Comparison of ENCODE assay signal across 7 mouse cellular contexts in the genomic region with DNA sequence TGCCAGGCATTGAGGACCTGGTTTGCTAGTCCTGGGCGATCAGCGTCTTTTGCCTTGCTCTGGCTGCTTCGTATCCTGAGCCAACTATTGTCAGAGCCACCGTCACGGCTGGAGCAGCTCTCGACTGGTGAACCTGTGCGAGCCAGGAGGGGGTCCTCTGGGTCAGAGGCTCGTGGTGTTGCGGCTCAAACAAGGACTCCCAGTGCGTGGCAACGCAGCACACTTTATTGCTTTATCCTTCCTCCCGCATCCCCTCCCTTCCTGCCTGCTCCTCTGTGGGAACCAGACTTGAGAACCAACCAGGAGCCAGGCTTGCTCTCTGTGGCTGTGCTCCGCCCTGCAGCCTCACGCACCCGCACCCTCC. TPM values are rescaled to one million over a fixed set of nuclear protein-coding genes. Genes with fewer than 3 reads are reported as not detected.
A peak's percentile ranks its signal among the peaks of the same experiment; 100 is the strongest.
DNase-seq lines count a peak whose midpoint lies in the region; ATAC-seq and TF ChIP-seq lines count a peak whose summit lies in the region.

A gene (minus strand): TSS at position 323 of the 364 bp plus-strand sequence.

- no peaks in the 10 kb centered on the region for H3K79me3 ChIP-seq in C2C12 (ENCODE audit: low read depth)

- WGBS in forebrain, embryonic 16.5 days = under 1% methylated on average over 15 of the region's 15 CpGs
- WGBS in midbrain, embryonic 12.5 days = 0% methylated on average over 14 of the region's 15 CpGs

- H3K9ac ChIP-seq in ES-E14 (ENCODE audit: insufficient read depth, low read depth, low read length, poor library complexity, severe bottlenecking) = peak within 1 kb of the TSS; percentile 39
- H3K9ac ChIP-seq in forebrain, embryonic 16.5 days (replicated peaks; ENCODE audit: low read depth, low read length) = peak within 1 kb of the TSS; percentile 90
- H3K9ac ChIP-seq in midbrain, embryonic 12.5 days (replicated peaks) = peak within 1 kb of the TSS; percentile 66

- peak within 1 kb of the TSS; percentile 69 for H3K4me2 ChIP-seq in forebrain, embryonic 16.5 days (ENCODE audit: low read length)
- peak within 1 kb of the TSS; percentile 82 for H3K4me2 ChIP-seq in midbrain, embryonic 12.5 days (replicated peaks)

- no peaks in the 10 kb centered on the region for H3K9me3 ChIP-seq in ES-E14 (ENCODE audit: control insufficient read depth, insufficient read depth, low read depth, low read length)
- H3K9me3 ChIP-seq in forebrain, embryonic 16.5 days (ENCODE audit: control insufficient read depth, low read length) = no peaks in the 10 kb centered on the region
- H3K9me3 ChIP-seq in midbrain, embryonic 12.5 days = no peaks in the 10 kb centered on the region

- H3K36me3 ChIP-seq in C2C12 (ENCODE audit: control insufficient read depth, insufficient read depth) = no peaks in the 10 kb centered on the region
- no peaks in the 10 kb centered on the region for H3K36me3 ChIP-seq in ES-E14 (ENCODE audit: control insufficient read depth, insufficient read depth, low read length, poor library complexity, severe bottlenecking)
- H3K36me3 ChIP-seq in forebrain, embryonic 16.5 days (ENCODE audit: control insufficient read depth, insufficient read depth) = no peaks in the 10 kb centered on the region
- no peaks in the 10 kb centered on the region for H3K36me3 ChIP-seq in midbrain, embryonic 12.5 days

- ATAC-seq in forebrain, embryonic 16.5 days = peak; percentile 91
- ATAC-seq in midbrain, embryonic 12.5 days (ENCODE audit: low FRiP score, low read depth) = peak; percentile 85
- no peak for ATAC-seq in erythroid progenitor cell, adult 5-6 weeks (replicated peaks; ENCODE audit: low FRiP score, poor library complexity, severe bottlenecking)

- no peak within 1 kb of the TSS for H3K4me3 ChIP-seq in C2C12 (ENCODE audit: insufficient read depth, poor library complexity, severe bottlenecking)
- H3K4me3 ChIP-seq in ES-E14 (ENCODE audit: insufficient read depth in 1 of 2, low read depth in 1 of 2, low read length in 2 of 2, poor library complexity in 1 of 2, severe bottlenecking in 1 of 2) = peak within 1 kb of the TSS; percentile 67 to 75
- H3K4me3 ChIP-seq in forebrain, embryonic 16.5 days (replicated peaks; ENCODE audit: low read length) = peak within 1 kb of the TSS; percentile 62
- peak within 1 kb of the TSS; percentile 52 for H3K4me3 ChIP-seq in midbrain, embryonic 12.5 days

- peaks cover 0 to 4% of the 10 kb centered on the region in 2 experiments; a peak in 1 of 4 replicates for H3K4me1 ChIP-seq in ES-E14 (ENCODE audit: control insufficient read depth in 2 of 2, insufficient read depth in 2 of 2, low read length in 2 of 2, poor library complexity in 1 of 2)
- peaks cover 6% of the 10 kb centered on the region; the same call in 1 of the 2 replicates for H3K4me1 ChIP-seq in forebrain, embryonic 16.5 days (replicated peaks; ENCODE audit: control insufficient read depth, insufficient read depth, low read length)
- 0 out of 2 replicates have a peak, but pooled peaks cover 4% of the 10 kb centered on the region for H3K4me1 ChIP-seq in midbrain, embryonic 12.5 days

- in situ Hi-C loops in ES-E14 (cut with MboI; ENCODE audit: low sequenced_read_pairs in 2 of 2, unreplicated experiment in 2 of 2) = no loop called here

- peak within 1 kb of the TSS; percentile 59 for H3ac ChIP-seq in C2C12 (ENCODE audit: control insufficient read depth, insufficient read length, low read depth)

- no peak within 1 kb of the TSS for H3K27ac ChIP-seq in ES-E14 (ENCODE audit: insufficient read depth, low read depth, low read length, poor library complexity, severe bottlenecking)
- peak within 1 kb of the TSS; percentile 93 for H3K27ac ChIP-seq in forebrain, embryonic 16.5 days (ENCODE audit: low read length)
- peak within 1 kb of the TSS; percentile 77 for H3K27ac ChIP-seq in midbrain, embryonic 12.5 days (replicated peaks)

- no peak for TF ChIP-seq CTCF in C2C12 (IDR thresholded peaks at IDR 0.05; ENCODE audit: control insufficient read depth, insufficient read depth, insufficient read length)

- DNase-seq in ES-E14 (ENCODE audit: low read depth, low spot score) = no peak
- DNase-seq in layer of hippocampus, postnatal 14 days (ENCODE audit: low spot score in 2 of 2) = peak; percentile 55 to 57
- no peak for DNase-seq in adrenal gland, postnatal 4 days (ENCODE audit: low spot score in 2 of 2)

- no peaks in the 10 kb centered on the region for H3K27me3 ChIP-seq in C2C12 (ENCODE audit: control insufficient read depth, insufficient read depth, insufficient read length)
- no peaks in the 10 kb centered on the region for H3K27me3 ChIP-seq in forebrain, embryonic 16.5 days (replicated peaks; ENCODE audit: control insufficient read depth, insufficient read depth, low read length)
- peaks cover 13% of the 10 kb centered on the region for H3K27me3 ChIP-seq in midbrain, embryonic 12.5 days

- no peaks in the 10 kb centered on the region for H3K79me2 ChIP-seq in C2C12 (ENCODE audit: control insufficient read depth, insufficient read depth)

TF ChIP-seq in C2C12, 6 proteins besides CTCF, POLR2A, EP300 and RAD21:
- no peak for TF ChIP-seq MYOD1 (IDR thresholded peaks at IDR 0.05; ENCODE audit: control insufficient read depth, insufficient read length, low read depth)
- TF ChIP-seq FOSL1 (IDR thresholded peaks at IDR 0.05; ENCODE audit: insufficient read depth, low read length, poor library complexity, severe bottlenecking) = no peak
- TF ChIP-seq MAX (IDR thresholded peaks at IDR 0.05) = no peak
- TF ChIP-seq CEBPB (IDR thresholded peaks at IDR 0.05; ENCODE audit: low read depth) = no peak
- no peak for TF ChIP-seq USF1 (IDR thresholded peaks at IDR 0.05; ENCODE audit: low read depth)
- TF ChIP-seq MYOG (IDR thresholded peaks at IDR 0.05; ENCODE audit: control insufficient read depth, extremely low read depth, insufficient read length) = no peak

TF ChIP-seq in ES-E14, 5 proteins besides CTCF, POLR2A, EP300 and RAD21:
- TF ChIP-seq ZC3H11A (IDR thresholded peaks at IDR 0.05; ENCODE audit: borderline replicate concordance, low read depth, low read length) = no peak
- no peak for TF ChIP-seq CHD2 (IDR thresholded peaks at IDR 0.05; ENCODE audit: low read depth, low read length)
- TF ChIP-seq MAFK (IDR thresholded peaks at IDR 0.05; ENCODE audit: insufficient read depth, low read depth, low read length) = no peak
- TF ChIP-seq ZNF384 (IDR thresholded peaks at IDR 0.05; ENCODE audit: low read depth, low read length) = no peak
- no peak for TF ChIP-seq HCFC1 (IDR thresholded peaks at IDR 0.05; ENCODE audit: borderline replicate concordance, insufficient read depth, low read length)
TF ChIP-seq in ES-E14: peak in this region for 0.

RNA-seq across cellular contexts. Expression of the gene that starts here (rescaled TPM):
- 0.30 TPM for polyA plus RNA-seq in C2C12 (2012; fragmentation: generic; extraction: Trizol)
- 0.69 and 0.94 TPM in 2 replicates for total RNA-seq in ES-E14 (2012; rRNA removed)
- polyA plus RNA-seq in forebrain, embryonic 16.5 days (2015; fragmentation: Nextera tagmentation; extraction: Ambion mirVana) = 48.0 and 54.2 TPM in 2 replicates
- total RNA-seq in layer of hippocampus, postnatal 14 days (2021) = 10 to 100 TPM; 83.0 to 97.8 TPM
- polyA plus RNA-seq in midbrain, embryonic 12.5 days (2016; fragmentation: Nextera tagmentation; extraction: Ambion mirVana) = 18.8 and 22.3 TPM in 2 replicates
- 1 to 10 TPM; 1.2 to 3.3 TPM for total RNA-seq in adrenal gland, postnatal 4 days (2021)
- not detected in 2 replicates for total RNA-seq in erythroid progenitor cell, adult 5-6 weeks (2015; ENCODE audit: low replicate concordance)
- total RNA-seq in erythroid progenitor cell, adult 5-6 weeks (2017; ENCODE audit: low replicate concordance) = not detected in 2 replicates

Comparison
In these comparisons a context has a peak if more than half of its experiments do, and no peak if none do; other contexts are left out.
1. RNA of the gene that starts here (total RNA-seq): 83.0 to 97.8 TPM in layer of hippocampus, postnatal 14 days; 1.2 to 3.3 TPM in adrenal gland, postnatal 4 days, 0.69 to 0.94 TPM in ES-E14 and not detected in erythroid progenitor cell, adult 5-6 weeks; every median in the first group is over 10 times any median in the second.
2. RNA of the gene that starts here (polyA plus RNA-seq): 48.0 to 54.2 TPM in forebrain, embryonic 16.5 days and 18.8 to 22.3 TPM in midbrain, embryonic 12.5 days; 0.30 TPM in C2C12 (single experiment); every median in the first group is over 10 times any median in the second.
3. DNase-seq: peak in layer of hippocampus, postnatal 14 days (2 of 2); none in ES-E14 (single experiment) and adrenal gland, postnatal 4 days (0 of 2).
4. H3K9ac ChIP-seq: peak in every context shown above with its lines; median percentile 90 in forebrain, embryonic 16.5 days; 66 in midbrain, embryonic 12.5 days; 39 in ES-E14.